Comparison of ENCODE assay signal across 8 mouse cellular contexts in genomic region chr16:38558221-38558748, GRCm38 (mm10). TPM values are rescaled to one million over a fixed set of nuclear protein-coding genes. Genes with fewer than 3 reads are reported as not detected.
DNase-seq lines count a peak whose midpoint lies in the region; ATAC-seq lines count a peak whose summit lies in the region.

Gene Tmem39a, plus strand, starts transcription at chr16:38558698.

- H3K4me2 ChIP-seq in kidney, embryonic 14.5 days (replicated peaks; ENCODE audit: low read depth, low read length) = no peak within 1 kb of the TSS
- H3K4me2 ChIP-seq in hindbrain, embryonic 16.5 days (ENCODE audit: low read length) = no peak within 1 kb of the TSS

- H3K36me3 ChIP-seq in kidney, embryonic 14.5 days (ENCODE audit: control insufficient read depth, insufficient read depth, low read length) = no peaks in the 10 kb centered on the region
- no peaks in the 10 kb centered on the region for H3K36me3 ChIP-seq in hindbrain, embryonic 16.5 days (ENCODE audit: control insufficient read depth, insufficient read depth, low read length)

- peaks cover 2% of the 10 kb centered on the region; the same call in 1 of the 2 replicates for H3K27me3 ChIP-seq in kidney, embryonic 14.5 days (ENCODE audit: control insufficient read depth, insufficient read depth, low read length)
- peaks cover 21% of the 10 kb centered on the region for H3K27me3 ChIP-seq in hindbrain, embryonic 16.5 days (replicated peaks; ENCODE audit: control insufficient read depth, insufficient read depth, low read length)

- ATAC-seq in kidney, embryonic 14.5 days (ENCODE audit: low FRiP score, low TSS enrichment) = no peak
- no peak for ATAC-seq in hindbrain, embryonic 16.5 days
- no peak for ATAC-seq in megakaryocyte, adult 5-6 weeks (ENCODE audit: poor library complexity, severe bottlenecking)

- H3K4me3 ChIP-seq in kidney, embryonic 14.5 days (ENCODE audit: low read length) = no peak within 1 kb of the TSS
- H3K4me3 ChIP-seq in hindbrain, embryonic 16.5 days (ENCODE audit: low read length) = no peak within 1 kb of the TSS

- 78% methylated on average over 3 of the region's 3 CpGs for WGBS in kidney, embryonic 14.5 days
- 83% methylated on average over 3 of the region's 3 CpGs for WGBS in hindbrain, embryonic 16.5 days

- H3K27ac ChIP-seq in kidney, embryonic 14.5 days (ENCODE audit: low read depth, low read length) = no peak within 1 kb of the TSS
- H3K27ac ChIP-seq in hindbrain, embryonic 16.5 days (ENCODE audit: low read depth, low read length) = no peak within 1 kb of the TSS

- H3K9me3 ChIP-seq in kidney, embryonic 14.5 days (ENCODE audit: control insufficient read depth, low read length) = no peaks in the 10 kb centered on the region
- no peaks in the 10 kb centered on the region for H3K9me3 ChIP-seq in hindbrain, embryonic 16.5 days (ENCODE audit: control insufficient read depth, low read length)

- no peak for DNase-seq in kidney, adult 8-10 months
- DNase-seq in adrenal gland, adult 8-10 months = no peak
- no peak for DNase-seq in gastrocnemius, adult 8-10 months (ENCODE audit: low spot score in 2 of 2)
- DNase-seq in cerebellum, adult 18-20 months = no peak
- no peak for DNase-seq in urinary bladder, postnatal 36 days (ENCODE audit: low spot score in 2 of 2)

- H3K4me1 ChIP-seq in kidney, embryonic 14.5 days (ENCODE audit: control insufficient read depth, insufficient read depth, low read length) = no peaks in the 10 kb centered on the region
- H3K4me1 ChIP-seq in hindbrain, embryonic 16.5 days (ENCODE audit: control insufficient read depth, insufficient read depth, low read depth, low read length) = no peaks in the 10 kb centered on the region

- H3K9ac ChIP-seq in kidney, embryonic 14.5 days (ENCODE audit: low read depth, low read length) = no peak within 1 kb of the TSS
- H3K9ac ChIP-seq in hindbrain, embryonic 16.5 days (ENCODE audit: low read depth, low read length) = no peak within 1 kb of the TSS

RNA-seq across cellular contexts. Expression of gene Tmem39a, which starts in this region (rescaled TPM):
- polyA plus RNA-seq in kidney, embryonic 14.5 days (2014; fragmentation: Nextera tagmentation; extraction: Ambion mirVana) = 90.5 and 121 TPM in 2 replicates
- 100 to 1,000 TPM in 2 of 4 experiments, 10 to 100 TPM in 2; 79.2 to 118 (median 92.6) TPM for total RNA-seq in adrenal gland, adult 8-10 months (2022)
- total RNA-seq in gastrocnemius, adult 8-10 months (2022) = 10 to 100 TPM; 14.0 to 19.3 (median 15.5) TPM
- polyA plus RNA-seq in hindbrain, embryonic 16.5 days (2015; fragmentation: Nextera tagmentation; extraction: Ambion mirVana) = 32.0 and 37.0 TPM in 2 replicates
- 67.1 and 67.2 TPM in 2 replicates for total RNA-seq in megakaryocyte, adult 5-6 weeks (2015)
- 32.1 and 32.5 TPM in 2 replicates for total RNA-seq in megakaryocyte, adult 5-6 weeks (2017)
